Mouse (Mus musculus): ENCODE data around the gene Otulinl.
"Not testable (repeated sequence)": the region's sequence is repeated elsewhere in the genome, so short reads cannot be mapped to it uniquely, and the experiment has no call there.

The Otulinl gene

DNA sequence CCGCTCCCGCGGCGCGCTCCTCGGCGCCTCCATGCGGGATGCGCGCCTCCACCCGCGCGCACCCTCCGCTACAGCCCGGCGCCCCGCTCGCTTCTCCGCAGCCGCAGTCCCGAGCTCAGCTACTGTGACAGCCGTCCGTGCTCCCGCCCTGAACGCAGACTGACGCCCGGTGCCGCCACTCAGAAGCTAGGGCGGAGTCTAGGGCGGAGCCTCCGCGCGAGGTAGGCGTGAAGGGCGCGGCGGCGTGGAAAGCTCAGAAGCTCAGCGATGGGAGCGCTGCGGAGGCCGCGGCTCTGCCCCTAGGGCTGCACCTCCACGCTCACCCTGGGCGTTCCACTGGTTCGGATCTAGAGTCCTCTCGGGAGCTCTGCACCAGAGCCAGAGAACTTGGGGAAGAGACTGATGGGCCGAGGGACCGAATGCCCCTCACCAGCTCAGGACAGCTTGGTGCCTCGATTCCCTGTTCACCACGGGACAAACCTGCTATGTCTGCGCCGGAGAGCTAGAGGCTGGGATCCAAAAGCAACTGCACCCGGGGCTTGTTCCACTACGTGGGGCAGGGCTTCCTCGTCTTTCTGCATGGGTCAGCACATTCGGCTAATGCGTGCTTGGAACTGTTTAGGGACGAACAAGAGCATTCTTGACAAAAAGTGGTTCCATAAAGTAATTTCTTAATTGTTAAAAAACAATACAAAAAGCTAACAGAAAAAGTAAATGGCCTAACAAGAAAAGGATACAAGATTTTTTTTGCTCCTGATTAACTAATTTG, at the start of gene Otulinl:
Gene Otulinl, minus strand, starts transcription at position 161 of the 769 bp plus-strand sequence.
- DNase-seq (ENCODE audit: low spot score) = peak; percentile 97

DNA sequence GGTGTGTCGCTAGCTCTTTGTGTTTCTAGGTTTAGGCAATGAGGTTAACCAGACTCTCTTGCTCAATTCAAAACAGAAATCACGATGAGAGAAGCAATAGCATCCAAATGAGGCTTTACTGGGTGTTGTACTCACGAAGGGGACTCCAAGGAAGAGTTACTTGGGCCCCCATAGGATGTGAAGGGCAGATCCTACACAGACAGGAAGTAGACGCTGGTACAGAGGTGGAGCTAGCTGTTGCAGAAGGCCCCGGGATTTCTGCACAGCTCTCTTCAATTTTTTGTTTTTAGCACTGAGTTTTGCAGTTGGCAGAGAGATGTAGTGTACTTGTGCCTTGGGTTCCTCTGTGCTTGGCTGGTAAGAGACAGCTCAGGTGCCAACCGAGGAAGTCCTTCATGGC, 44.8 kb upstream of the Otulinl start:
- DNase-seq (ENCODE audit: low spot score) = peak; percentile 24

GRCm38 (mm10) chr15:27724796-27725680, 43.7 kb upstream of the Otulinl start:
- peak; percentile 18 for DNase-seq (ENCODE audit: low spot score)

- DNase-seq (ENCODE audit: low spot score) = peak; percentile 69
Measured at GRCm38 (mm10) chr15:27724298-27724697, 42.9 kb upstream of the Otulinl start.

DNA sequence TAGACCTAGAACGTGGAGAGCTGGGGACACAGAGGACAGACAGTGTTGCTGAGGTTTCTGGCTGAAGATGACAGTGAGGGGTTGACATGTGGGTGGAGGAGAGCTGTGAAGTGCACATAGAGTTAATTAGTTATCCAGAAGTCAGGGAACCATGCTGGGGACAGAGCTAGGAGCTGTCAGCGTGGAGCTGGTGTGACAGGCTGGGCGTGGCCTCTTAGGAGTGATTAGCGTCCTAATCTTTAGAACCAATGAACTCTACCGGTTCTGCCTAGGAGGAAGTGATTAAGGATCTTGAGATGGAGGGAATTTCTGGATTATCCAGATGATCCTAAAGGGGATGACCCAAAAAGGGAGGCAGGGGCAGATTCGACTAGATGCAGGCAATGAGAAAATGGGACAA, 42.4 kb upstream of the Otulinl start:
- DNase-seq (ENCODE audit: low spot score) = no peak

GRCm38 (mm10) chr15:27720297-27720696, 38.9 kb upstream of the Otulinl start:
- not testable (repeated sequence) for DNase-seq (ENCODE audit: low spot score)

GRCm38 (mm10) chr15:27718668-27719067, 37.3 kb upstream of the Otulinl start:
- DNase-seq (ENCODE audit: low spot score) = no peak

DNA sequence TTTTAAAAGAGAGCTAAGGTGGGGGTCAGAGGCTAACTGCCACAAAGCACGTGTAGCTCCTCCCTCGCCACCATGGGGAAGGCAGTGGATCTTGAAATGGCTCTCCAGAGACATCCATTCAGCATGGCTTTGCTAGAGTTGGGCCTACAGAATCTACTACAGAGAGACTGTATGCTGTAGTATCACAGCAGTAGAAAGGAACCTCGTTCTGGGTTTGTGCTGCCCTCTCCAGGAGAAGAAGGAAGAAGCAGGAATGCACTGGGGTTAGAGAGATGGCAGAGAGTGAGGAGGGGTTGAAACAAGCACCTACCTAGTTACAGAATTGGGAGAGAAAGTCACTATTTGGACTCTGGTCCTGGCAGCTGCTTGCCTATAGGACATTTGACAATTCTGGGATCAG, 34.0 kb upstream of the Otulinl start:
- peak; percentile 75 for DNase-seq (ENCODE audit: low spot score)

- DNase-seq (ENCODE audit: low spot score) = no peak
Measured at GRCm38 (mm10) chr15:27710698-27711097, 29.3 kb upstream of the Otulinl start.

- peak; percentile 10 for DNase-seq (ENCODE audit: low spot score)
Measured at GRCm38 (mm10) chr15:27708968-27709612, 27.7 kb upstream of the Otulinl start.

DNA sequence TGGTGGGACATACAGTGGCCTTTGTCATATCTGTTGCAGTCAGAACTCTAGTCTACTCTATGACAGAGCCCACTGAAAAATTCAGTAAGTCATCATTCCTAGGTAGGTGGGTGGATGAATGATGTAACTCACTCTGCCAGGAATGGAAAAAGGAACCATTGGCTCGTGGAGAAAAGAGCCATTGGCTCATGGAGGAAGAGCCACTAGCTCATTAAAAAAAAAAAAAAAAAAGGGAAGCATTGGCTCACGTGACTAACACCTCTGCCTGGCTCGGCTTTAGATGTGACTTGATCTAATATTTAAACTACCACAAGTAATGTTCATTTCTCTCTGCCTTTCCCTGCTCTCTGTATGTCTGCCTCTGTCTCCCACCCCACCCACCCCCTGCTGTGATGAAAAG, 27.1 kb upstream of the Otulinl start:
- DNase-seq (ENCODE audit: low spot score) = no peak

DNA sequence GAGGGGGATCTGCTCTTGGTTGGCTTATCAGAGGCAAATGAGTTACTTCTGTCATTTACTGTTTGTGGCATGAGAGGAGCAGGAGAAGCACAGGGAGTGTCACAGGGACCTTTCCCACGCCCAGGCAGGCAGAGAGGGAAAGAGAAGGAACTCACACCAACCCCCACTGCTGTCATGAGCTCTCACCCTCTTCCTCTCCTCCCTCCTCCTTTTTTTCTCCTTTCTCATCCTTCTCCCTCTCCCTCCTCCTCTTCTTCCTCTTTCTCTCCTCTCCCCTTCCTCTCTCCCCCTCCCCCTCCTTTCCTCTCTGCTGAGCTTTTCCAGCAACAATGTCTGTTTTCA, 21.6 kb upstream of the Otulinl start:
- no peak for DNase-seq (ENCODE audit: low spot score)

DNA sequence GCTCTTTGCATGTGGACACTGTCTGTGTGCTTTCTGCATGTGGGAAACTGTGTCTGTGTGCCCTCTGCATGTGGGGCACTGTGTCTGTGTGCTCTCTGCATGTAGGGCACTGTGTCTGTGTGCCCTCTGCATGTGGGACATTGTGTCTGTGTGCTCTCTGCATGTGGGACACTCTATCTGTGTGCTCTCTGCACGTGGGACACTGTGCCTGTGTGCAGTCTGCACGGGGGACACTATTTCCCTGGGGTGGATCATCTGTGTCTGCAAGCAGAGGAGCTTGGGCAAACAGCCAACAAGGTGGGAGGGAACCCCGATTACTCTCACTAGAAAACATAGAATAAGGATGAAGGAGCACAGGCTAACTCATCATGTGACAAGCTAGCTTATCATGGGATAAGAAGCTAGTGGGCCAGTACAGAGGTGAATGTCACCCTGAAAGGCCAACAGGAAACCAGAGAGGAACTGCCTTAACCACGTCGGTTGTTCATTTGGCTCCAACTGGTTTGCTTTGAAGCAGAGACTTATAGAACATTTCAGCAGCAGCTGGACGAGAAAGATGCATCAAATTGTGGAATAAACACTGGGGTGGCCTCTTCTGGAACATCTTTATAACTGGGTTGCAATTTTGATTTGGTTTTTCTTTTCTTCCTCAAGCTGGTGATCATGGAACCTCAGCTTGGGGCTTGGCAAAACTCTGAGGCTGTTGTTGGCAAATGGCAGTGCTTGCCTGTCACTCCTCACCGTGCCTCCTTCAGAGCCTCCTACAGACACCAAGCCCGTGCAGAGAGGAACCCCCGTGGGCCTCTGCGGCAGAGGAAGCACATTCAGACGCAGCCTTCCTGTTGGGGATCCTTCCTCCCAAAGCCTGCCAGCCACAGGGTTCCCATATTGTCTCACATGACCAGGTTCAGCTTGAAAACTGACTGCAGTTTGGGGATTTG, 20.9 kb upstream of the Otulinl start:
- DNase-seq (ENCODE audit: low spot score) = peak; percentile 58

DNA sequence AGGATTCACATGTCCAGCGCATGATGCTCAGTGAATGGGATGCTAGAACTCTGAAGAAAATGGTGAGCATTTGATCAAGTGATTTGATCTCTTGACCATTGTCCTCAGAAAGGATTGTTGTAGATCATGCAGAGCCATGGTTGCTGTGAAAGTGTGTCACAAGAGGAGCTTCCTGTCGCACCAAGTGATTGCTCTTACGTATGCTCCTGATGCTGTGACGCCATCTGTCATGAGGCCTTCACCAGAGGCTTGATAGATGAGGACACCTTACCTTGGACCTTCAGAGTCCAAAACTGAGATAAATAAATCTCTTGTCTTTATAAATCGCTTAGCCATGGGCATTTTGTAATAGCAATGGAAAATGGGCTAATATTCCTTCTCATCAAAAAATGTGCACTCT, 16.3 kb upstream of the Otulinl start:
- DNase-seq (ENCODE audit: low spot score) = no peak

GRCm38 (mm10) chr15:27693235-27693634, 11.9 kb upstream of the Otulinl start:
- DNase-seq (ENCODE audit: low spot score) = no peak

DNA sequence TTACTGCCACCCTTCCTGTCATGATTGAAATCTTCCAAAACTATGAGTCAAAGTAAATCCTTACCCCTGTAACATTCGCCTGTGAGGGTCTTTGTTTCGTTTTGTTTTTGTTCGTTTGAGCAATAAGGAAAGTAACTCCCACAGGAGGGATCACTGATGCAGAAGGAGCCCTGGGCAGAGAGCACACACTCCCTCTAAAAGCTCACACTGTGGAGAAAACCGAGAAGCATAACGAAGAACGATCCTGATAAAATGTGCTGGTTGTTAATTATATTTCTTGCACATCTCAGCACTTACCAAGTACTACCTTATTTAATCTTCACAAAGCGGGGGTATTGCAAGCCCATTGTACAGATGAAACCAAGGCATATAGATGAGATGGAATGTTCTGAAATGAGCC, 10.8 kb upstream of the Otulinl start:
- DNase-seq (ENCODE audit: low spot score) = no peak

DNA sequence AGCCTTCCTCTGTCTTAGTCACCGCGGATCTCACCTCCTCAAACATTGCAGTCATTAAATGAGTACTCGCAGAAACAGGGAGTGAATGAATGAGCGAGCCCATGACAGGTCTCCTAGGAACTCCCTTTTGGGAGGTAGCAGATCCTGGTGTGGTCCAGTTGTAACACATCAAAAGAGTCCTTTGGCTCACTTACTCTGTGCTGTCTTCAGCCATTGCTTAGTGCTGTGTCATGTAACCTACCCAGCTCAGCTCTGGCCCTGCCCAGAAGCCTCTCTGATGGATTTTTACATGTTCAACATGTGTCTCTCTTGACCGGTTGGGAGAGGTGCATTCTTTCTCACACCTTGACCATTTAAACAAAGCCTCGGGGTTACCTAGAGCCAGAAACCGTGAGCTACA, 9.8 kb upstream of the Otulinl start:
- no peak for DNase-seq (ENCODE audit: low spot score)

DNA sequence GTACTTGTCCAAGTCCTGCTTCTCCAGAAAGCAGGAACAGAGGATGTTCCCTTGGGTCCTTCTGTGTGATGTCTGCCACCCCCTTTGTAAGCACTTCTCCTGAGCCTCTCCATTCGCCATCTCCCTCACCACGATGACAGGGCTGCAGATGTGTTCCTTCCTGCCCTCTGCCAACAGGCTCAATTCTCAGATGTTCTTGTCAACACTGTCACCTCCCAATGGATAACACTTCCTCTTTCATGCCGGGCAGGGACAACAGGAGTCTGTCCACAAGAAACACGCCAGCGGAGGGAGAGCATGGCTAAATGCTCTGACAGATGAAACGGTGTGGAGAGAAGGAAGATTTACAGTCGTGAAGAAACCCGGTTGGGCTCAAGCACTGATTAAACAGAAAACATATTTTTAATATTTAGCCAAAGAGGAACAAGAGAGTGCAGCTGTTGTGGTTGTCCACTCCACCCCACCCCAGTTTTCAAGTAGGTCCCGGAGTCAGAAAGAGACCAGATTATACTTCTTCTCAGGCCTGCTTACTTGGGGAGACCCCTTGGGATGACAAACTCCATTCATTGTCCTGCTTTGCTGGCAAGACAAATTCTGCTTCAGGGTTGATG, 6.8 kb upstream of the Otulinl start:
- DNase-seq (ENCODE audit: low spot score) = no peak

DNA sequence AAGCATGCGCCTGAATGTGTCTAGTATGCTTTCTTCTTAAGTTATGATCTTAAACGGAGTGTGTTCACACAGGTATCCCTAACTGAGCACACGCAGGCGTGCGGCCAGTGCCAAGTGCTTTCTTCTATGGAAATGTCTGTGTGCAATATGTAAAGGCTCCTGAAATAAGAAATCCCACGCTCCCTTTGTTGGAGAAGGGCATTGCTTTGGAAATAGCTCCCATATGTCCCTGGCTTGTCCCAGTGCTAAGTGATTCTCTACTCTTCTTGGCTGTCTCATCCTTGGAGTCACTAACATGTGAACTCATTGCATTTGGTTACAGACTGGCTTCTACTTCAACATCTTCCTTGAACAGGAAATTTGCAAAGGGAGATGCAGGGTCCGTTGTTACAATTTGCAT, 3.4 kb upstream of the Otulinl start:
- no peak for DNase-seq (ENCODE audit: low spot score)

DNA sequence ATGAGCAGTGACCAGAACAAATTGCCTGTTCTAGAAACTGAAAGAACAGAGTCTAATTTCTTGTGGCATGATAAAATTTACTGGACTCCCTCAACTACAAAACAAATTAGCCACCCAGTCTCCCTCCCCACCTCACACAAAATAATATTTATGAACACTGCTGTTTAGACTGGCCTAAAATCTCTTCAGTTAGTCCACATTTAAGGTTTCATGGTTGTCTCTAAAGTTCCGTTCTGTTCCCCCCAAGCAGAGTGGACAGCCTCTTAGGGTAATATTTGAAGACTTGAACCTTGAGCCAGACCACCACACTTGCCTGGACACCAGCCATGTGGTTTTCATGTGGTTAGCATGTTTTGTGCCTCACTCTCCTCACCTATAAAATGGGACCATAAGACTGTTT, 1.8 kb upstream of the Otulinl start:
- DNase-seq (ENCODE audit: low spot score) = no peak

GRCm38 (mm10) chr15:27682619-27683018, 1.2 kb upstream of the Otulinl start:
- DNase-seq (ENCODE audit: low spot score) = no peak

Data from T-cell, adult 2 months (primary cell).